Mouse (Mus musculus): ENCODE results near the gene Syce2.

Gene Syce2

DNA sequence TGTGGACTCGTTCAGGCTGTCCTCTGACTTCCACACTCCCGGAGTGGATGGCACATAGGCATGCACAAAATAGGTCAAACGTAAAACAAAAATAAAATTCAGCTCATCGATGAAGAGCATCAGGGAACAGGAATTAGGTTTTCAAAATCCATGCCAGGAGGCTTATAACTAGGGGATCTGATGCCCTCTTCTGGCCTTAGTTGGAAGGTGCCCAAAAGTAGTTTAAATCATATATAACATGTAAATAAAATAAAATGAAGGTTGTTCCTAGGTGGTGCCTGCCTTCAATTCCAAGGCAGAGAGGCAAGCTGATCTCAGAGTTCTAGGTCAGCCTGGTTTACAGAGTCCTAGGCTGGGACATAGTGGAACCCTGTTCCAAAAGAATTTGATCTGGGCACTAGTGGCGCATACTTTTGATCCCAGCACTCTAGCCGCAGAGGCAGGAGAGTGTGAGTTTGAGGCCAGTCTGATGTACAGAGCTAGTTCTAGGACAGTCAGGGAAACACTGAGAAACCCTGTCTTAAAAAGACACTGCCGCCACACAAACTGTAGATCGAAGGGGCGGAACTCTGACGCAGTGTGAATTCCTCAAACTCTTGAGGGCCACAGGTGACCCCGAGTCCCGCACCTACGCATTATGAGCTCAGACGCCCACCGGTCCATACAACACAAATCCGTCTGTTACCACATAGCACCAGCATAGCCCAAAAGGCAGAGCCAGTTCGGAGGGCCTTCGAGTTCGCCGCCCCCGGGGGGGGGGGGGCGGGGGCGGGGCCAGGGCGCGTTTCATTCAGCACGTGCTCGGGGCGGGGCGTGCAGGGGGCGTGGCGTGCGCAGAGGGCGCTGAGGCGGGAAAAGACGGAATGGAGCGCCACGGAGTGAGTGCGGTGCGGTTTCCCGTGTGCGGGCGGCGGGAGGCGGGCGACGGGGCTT, at the start of gene Syce2:
Syce2 (plus strand) TSS at position 736 of the 933 bp plus-strand sequence.
- ChIA-PET CTCF (interaction anchor here in 3 of 4 experiments (0.6 to 2.7 kb wide), 18 partner anchors 8 to 508 kb away, joined by 3 to 18 read pairs (median 4); partner anchors contain the start of genes Farsa (in 1 of the 3), Gcdh (in 1 of the 3), Klf1 (in 1 of the 3) and Rad23a (in 1 of the 3)), POLR2A (interaction anchor here (0.7 to 23.0 kb wide), 58 partner anchors 7 to 1785 kb away, joined by 3 to 705 read pairs (median 5); partner anchors contain the start of genes Calr (in 4 of the 4), Farsa (in 4 of the 4), Gcdh (in 3 of the 4) and Rad23a (in 3 of the 4))

- CTCF ChIA-PET: interaction anchor here (0.7 to 6.5 kb wide), 21 partner anchors 9 to 257 kb away, joined by 3 to 78 read pairs (median 5); partner anchors contain the start of gene Rad23a (in 1 of the 4)
- POLR2A ChIA-PET: interaction anchor here in 3 of 4 experiments (0.9 to 19.4 kb wide), 18 partner anchors 10 to 160 kb away, joined by 3 to 359 read pairs (median 4); partner anchors contain the start of genes Calr (in 2 of the 3), Farsa (in 1 of the 3), Ier2 (in 1 of the 3) and Nacc1 (in 1 of the 3)
Measured at GRCm38 (mm10) chr8:84822723-84823122, 49.2 kb upstream of the Syce2 start, which contains the start of gene Dand5. Gene Dand5 (minus strand): TSS chr8:84822823.

DNA sequence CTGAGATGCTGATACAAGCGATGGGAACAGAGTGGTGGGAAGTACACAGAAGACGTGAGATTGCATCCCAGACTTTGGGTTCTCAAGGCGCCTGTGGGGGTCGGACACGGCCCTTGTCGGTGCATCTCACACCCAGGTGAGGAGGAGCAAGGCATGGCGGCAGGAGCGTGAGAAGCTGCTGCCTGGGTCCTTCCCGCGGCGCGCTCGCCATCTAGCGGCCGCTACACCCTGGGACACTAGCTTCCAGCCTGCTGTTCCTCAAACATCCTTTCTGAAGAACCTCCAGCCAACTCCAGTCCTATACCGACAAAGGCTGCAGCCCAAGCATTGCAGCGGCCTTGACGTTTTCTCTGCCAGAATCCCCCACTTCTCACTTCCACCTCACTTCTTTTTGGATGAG, 48.3 kb upstream of the Syce2 start:
- CTCF ChIA-PET: interaction anchor here (0.5 to 6.5 kb wide), 61 partner anchors 8 to 310 kb away, joined by 3 to 78 read pairs (median 4); partner anchors contain the start of genes Gcdh (in 1 of the 4), Ier2 (in 1 of the 4), Nacc1 (in 1 of the 4) and Rad23a (in 1 of the 4)
- POLR2A ChIA-PET: interaction anchor here in 3 of 4 experiments (0.5 to 19.4 kb wide), 32 partner anchors 8 to 924 kb away, joined by 3 to 359 read pairs (median 4); partner anchors contain the start of genes Calr (in 3 of the 3), Rad23a (in 2 of the 3), Adgrl1 (in 1 of the 3) and Farsa (in 1 of the 3)

GRCm38 (mm10) chr8:84825636-84826035, 46.3 kb upstream of the Syce2 start:
- CTCF ChIA-PET: interaction anchor here (0.6 to 6.5 kb wide), 17 partner anchors 10 to 815 kb away, joined by 3 to 78 read pairs (median 4); partner anchors contain the start of gene Farsa (in 1 of the 4)
- POLR2A ChIA-PET: interaction anchor here (0.5 to 26.4 kb wide), 35 partner anchors 10 to 886 kb away, joined by 3 to 705 read pairs (median 4); partner anchors contain the start of genes Calr (in 3 of the 4), Rad23a (in 2 of the 4), Dnase2a (in 1 of the 4) and Farsa (in 1 of the 4)

GRCm38 (mm10) chr8:84826518-84826917, 45.4 kb upstream of the Syce2 start:
- ChIA-PET CTCF (interaction anchor here (0.6 to 6.5 kb wide), 8 partner anchors 11 to 118 kb away, joined by 3 to 78 read pairs (median 6); no protein-coding TSS in a partner anchor), POLR2A (interaction anchor here in 3 of 4 experiments (0.6 to 26.4 kb wide), 22 partner anchors 11 to 175 kb away, joined by 3 to 705 read pairs (median 5); partner anchors contain the start of genes Calr (in 3 of the 3), Rad23a (in 3 of the 3), Dnase2a (in 1 of the 3) and Farsa (in 1 of the 3))

DNA sequence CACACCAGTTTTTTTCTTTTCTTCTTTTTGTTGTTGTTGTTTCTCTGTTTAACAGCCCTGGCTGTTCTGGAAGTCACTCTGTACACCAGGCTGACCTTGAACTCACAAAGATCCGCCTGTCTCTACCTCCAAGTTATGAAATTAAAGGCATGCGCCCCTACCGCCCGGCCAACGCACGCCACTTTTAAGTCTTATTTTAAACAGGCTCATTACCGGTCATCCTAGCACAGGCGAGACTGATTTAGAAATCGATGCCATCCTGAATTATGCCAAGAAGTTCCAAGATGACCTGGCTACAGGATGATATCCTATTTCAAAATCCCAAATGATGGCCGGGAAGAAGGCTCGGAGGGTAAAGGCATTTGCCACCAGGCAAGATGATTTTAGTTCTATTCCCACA, 40.4 kb upstream of the Syce2 start, which contains the start of gene Gadd45gip1:
Gadd45gip1 (plus strand) TSS at position 33 of the 400 bp plus-strand sequence.
- ChIA-PET POLR2A (interaction anchor here in 3 of 4 experiments (1.0 to 26.4 kb wide), 11 partner anchors 10 to 172 kb away, joined by 3 to 705 read pairs (median 3); partner anchors contain the start of genes Calr (in 3 of the 3), Farsa (in 2 of the 3), Syce2 (in 2 of the 3) and Rad23a (in 1 of the 3)), CTCF (interaction anchor here in 3 of 4 experiments (0.6 to 2.1 kb wide), 5 partner anchors 8 to 905 kb away, joined by 3 to 7 read pairs (median 3); no protein-coding TSS in a partner anchor)

GRCm38 (mm10) chr8:84832034-84832717, 39.7 kb upstream of the Syce2 start:
- POLR2A ChIA-PET: interaction anchor here in 3 of 4 experiments (0.7 to 26.4 kb wide), 22 partner anchors 2 to 251 kb away, joined by 3 to 705 read pairs (median 4); partner anchors contain the start of genes Calr (in 3 of the 3), Rad23a (in 3 of the 3), Farsa (in 2 of the 3) and Syce2 (in 2 of the 3)
- CTCF ChIA-PET: interaction anchor here in 2 of 4 experiments (0.8 to 1.5 kb wide), 3 partner anchors 8 to 16 kb away, joined by 3 to 4 read pairs (median 3); no protein-coding TSS in a partner anchor

GRCm38 (mm10) chr8:84832759-84833742, 38.9 kb upstream of the Syce2 start:
- POLR2A ChIA-PET: interaction anchor here in 3 of 4 experiments (0.6 to 26.4 kb wide), 30 partner anchors 3 to 250 kb away, joined by 3 to 705 read pairs (median 3); partner anchors contain the start of genes Calr (in 3 of the 3), Rad23a (in 3 of the 3), Farsa (in 2 of the 3) and Nacc1 (in 2 of the 3)
- CTCF ChIA-PET: interaction anchor here in 2 of 4 experiments (0.6 to 1.5 kb wide), 4 partner anchors 9 to 146 kb away, joined by 3 to 5 read pairs (median 4); no protein-coding TSS in a partner anchor

GRCm38 (mm10) chr8:84834002-84834865, 37.7 kb upstream of the Syce2 start:
- ChIA-PET POLR2A (interaction anchor here in 3 of 4 experiments (0.6 to 26.4 kb wide), 19 partner anchors 4 to 1950 kb away, joined by 3 to 705 read pairs (median 6); partner anchors contain the start of genes Calr (in 3 of the 3), Farsa (in 2 of the 3), Rad23a (in 2 of the 3) and Syce2 (in 2 of the 3)), CTCF (interaction anchor here in 1 of 4 experiments (0.7 kb wide), 1 partner anchor 1145 kb away, joined by 3 read pairs; no protein-coding TSS in a partner anchor)

DNA sequence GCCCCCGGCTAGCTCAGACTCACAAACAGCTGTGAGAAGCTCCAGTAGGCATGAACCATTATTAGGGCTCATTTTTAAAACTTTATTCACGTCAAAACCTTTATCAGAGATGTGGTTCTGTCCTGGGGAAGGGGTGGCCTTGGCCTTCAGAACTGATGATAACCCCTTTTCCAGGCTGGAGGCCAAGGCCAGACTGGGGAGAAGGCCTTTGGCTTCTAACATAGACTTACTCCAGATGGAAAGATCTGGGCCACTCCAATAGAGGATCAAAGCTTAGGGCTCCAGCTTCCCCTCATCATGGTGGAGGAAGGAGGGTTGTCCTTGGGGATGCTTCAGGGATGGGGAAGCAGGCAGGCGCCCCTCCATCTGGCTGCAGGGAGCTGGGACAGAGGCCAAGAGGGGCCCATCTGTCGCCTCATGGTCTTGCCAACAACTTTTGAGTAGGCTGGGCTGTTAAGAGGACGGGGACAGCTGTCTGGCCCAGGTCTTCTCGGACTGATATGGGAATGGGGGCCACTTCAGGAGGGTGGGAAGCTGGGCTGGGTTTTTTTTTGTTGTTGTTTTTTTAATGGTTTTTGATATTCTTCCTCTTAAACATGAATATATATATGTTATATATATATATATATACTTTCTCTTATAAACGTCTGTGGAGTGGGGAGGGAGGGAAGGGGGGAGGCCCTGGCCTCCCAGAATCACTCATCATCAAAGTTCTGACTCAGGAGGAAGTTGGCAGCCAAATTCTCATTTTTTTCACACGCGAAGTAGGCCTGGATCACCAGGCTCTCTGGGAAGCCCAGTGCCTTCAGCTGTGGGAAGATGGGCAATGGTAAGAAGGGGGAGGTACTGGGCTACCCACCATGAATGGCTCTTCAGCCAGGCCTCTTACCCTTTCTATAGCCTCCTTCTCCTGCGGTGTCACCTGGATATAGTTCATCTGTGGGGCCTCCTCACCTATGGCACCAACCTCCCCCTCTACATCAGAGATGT, 36.8 kb upstream of the Syce2 start:
- POLR2A ChIA-PET: interaction anchor here in 3 of 4 experiments (0.6 to 26.4 kb wide), 21 partner anchors 5 to 1949 kb away, joined by 3 to 705 read pairs (median 5); partner anchors contain the start of genes Calr (in 3 of the 3), Farsa (in 2 of the 3), Syce2 (in 2 of the 3) and Dand5 (in 1 of the 3)
- CTCF ChIA-PET: interaction anchor here in 1 of 4 experiments (0.7 kb wide), 1 partner anchor 1146 kb away, joined by 3 read pairs; no protein-coding TSS in a partner anchor

- POLR2A ChIA-PET: interaction anchor here in 3 of 4 experiments (0.6 to 26.4 kb wide), 26 partner anchors 4 to 252 kb away, joined by 3 to 705 read pairs (median 5); partner anchors contain the start of genes Calr (in 3 of the 3), Dand5 (in 2 of the 3), Farsa (in 2 of the 3) and Syce2 (in 2 of the 3)
- CTCF ChIA-PET: interaction anchor here (0.6 to 1.6 kb wide), 6 partner anchors 9 to 128 kb away, joined by 3 to 7 read pairs (median 4); partner anchors contain the start of gene Dand5 (in 2 of the 4)
Measured at GRCm38 (mm10) chr8:84837149-84837911, 34.6 kb upstream of the Syce2 start.

- POLR2A ChIA-PET: interaction anchor here (0.5 to 26.4 kb wide), 21 partner anchors 3 to 207 kb away, joined by 3 to 705 read pairs (median 5); partner anchors contain the start of genes Calr (in 4 of the 4), Dand5 (in 2 of the 4), Farsa (in 2 of the 4) and Syce2 (in 2 of the 4)
- CTCF ChIA-PET: interaction anchor here in 2 of 4 experiments (0.7 to 1.7 kb wide), 4 partner anchors 15 to 129 kb away, joined by 3 to 5 read pairs (median 4); partner anchors contain the start of gene Dand5 (in 2 of the 2)
Measured at GRCm38 (mm10) chr8:84837912-84838470, 33.9 kb upstream of the Syce2 start.

Measured in embryonic stem cell, embryonic (primary cell).